In the genomic region with DNA sequence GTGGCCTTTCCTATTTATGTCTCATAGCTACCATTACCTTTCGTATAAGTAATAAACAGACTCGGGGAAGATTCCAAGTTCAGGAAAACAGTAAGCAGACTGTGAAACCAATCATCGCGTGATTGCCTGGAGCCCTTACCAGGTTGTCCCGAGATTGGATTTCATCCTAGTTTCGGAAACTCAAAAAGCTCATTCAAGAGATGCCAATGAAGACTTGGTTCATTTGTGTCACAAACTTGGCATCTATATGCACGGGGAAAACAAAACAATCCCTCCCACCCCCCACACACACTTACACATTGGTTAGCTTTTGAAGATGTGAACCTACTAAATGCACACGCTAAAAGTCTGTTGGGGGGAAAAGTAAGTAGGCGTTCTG, we compare ENCODE assay signal across 8 mouse cellular contexts. TPM values are rescaled to one million over a fixed set of nuclear protein-coding genes. Genes with fewer than 3 reads are reported as not detected.
A peak's percentile ranks its signal among the peaks of the same experiment; 100 is the strongest.
DNase-seq lines count a peak whose midpoint lies in the region; ATAC-seq and TF ChIP-seq lines count a peak whose summit lies in the region.

No protein-coding gene starts in this region.

- H3K4me3 ChIP-seq in thymus, adult 2 months (ENCODE audit: control insufficient read depth, insufficient read depth, low read length): no peak overlapping the region; the same call in 1 of the 2 replicates
- peak overlapping the region; percentile 95 for H3K4me3 ChIP-seq in liver, embryonic 11.5 days (ENCODE audit: low read depth, low read length)

- H3K9me3 ChIP-seq in liver, embryonic 11.5 days (ENCODE audit: control insufficient read depth, low read length): no peaks in the 10 kb centered on the region

- peak overlapping the region; percentile 87 for H3K4me2 ChIP-seq in liver, embryonic 11.5 days

- TF ChIP-seq CTCF in thymus, adult 2 months (IDR thresholded peaks at IDR 0.05; ENCODE audit: borderline replicate concordance, control insufficient read depth, extremely low read depth, insufficient read depth, low read length, poor library complexity): no peak

- no peak for ATAC-seq in liver, embryonic 11.5 days (replicated peaks; ENCODE audit: low FRiP score)
- ATAC-seq in cerebellum, adult (ENCODE audit: insufficient number of reproducible peaks, low FRiP score, low TSS enrichment): no peak
- ATAC-seq in granulocyte monocyte progenitor cell, adult 5-6 weeks (replicated peaks; ENCODE audit: poor library complexity, severe bottlenecking): no peak

- TF ChIP-seq POLR2A in thymus, adult 2 months (IDR thresholded peaks at IDR 0.05; ENCODE audit: control insufficient read depth, extremely low read depth, insufficient read depth, low read length, poor library complexity): no peak

- H3K36me3 ChIP-seq in thymus, adult 2 months (ENCODE audit: control insufficient read depth, insufficient read depth, low read length): peaks cover 35% of the 10 kb centered on the region
- peaks cover 28% of the 10 kb centered on the region for H3K36me3 ChIP-seq in liver, embryonic 11.5 days (ENCODE audit: control insufficient read depth, insufficient read depth, low read length)

- peak; percentile 30 for DNase-seq in embryo, embryonic 11 days
- no peak for DNase-seq in embryo, embryonic 9.5 days (ENCODE audit: extremely low spot score)
- DNase-seq in thymus, adult 2 months: no peak
- DNase-seq in thymus, adult 18-20 months: no peak
- peak; percentile 43 for DNase-seq in liver, embryonic 11.5 days (ENCODE audit: low spot score)
- DNase-seq in adrenal gland, adult 18-20 months (ENCODE audit: low spot score in 2 of 2): no peak

- peaks cover 7% of the 10 kb centered on the region for H3K4me1 ChIP-seq in thymus, adult 2 months (replicated peaks; ENCODE audit: control insufficient read depth, insufficient read depth, low read length)
- peaks cover 11% of the 10 kb centered on the region for H3K4me1 ChIP-seq in liver, embryonic 11.5 days (replicated peaks; ENCODE audit: control insufficient read depth, insufficient read depth, low read length)

- 4% methylated on average over 9 of the region's 9 CpGs for WGBS in thymus, adult 2 months
- WGBS in liver, embryonic 11.5 days: 13% methylated on average over 9 of the region's 9 CpGs

- H3K27ac ChIP-seq in thymus, adult 2 months (ENCODE audit: control insufficient read depth, insufficient read depth, low read length): peak overlapping the region; percentile 0; the same call in 1 of the 2 replicates
- peak overlapping the region; percentile 78 for H3K27ac ChIP-seq in liver, embryonic 11.5 days (ENCODE audit: low read depth, low read length)

- H3K9ac ChIP-seq in liver, embryonic 11.5 days (ENCODE audit: low read depth, low read length): peak overlapping the region; percentile 89

- no peaks in the 10 kb centered on the region for H3K27me3 ChIP-seq in thymus, adult 2 months (ENCODE audit: control insufficient read depth, insufficient read depth, low read length)
- no peaks in the 10 kb centered on the region for H3K27me3 ChIP-seq in liver, embryonic 11.5 days (replicated peaks; ENCODE audit: control insufficient read depth, insufficient read depth, low read length)

RNA-seq across cellular contexts. Expression of gene Ddx55, which starts 0.6 kb away (rescaled TPM):
- polyA plus RNA-seq in thymus, adult 2 months (2012; rRNA removed): 33.2 and 38.5 TPM in 2 replicates
- 18.9 and 19.6 TPM in 2 replicates for polyA plus RNA-seq in liver, embryonic 11.5 days (2014; fragmentation: Nextera tagmentation; extraction: Ambion mirVana)
- total RNA-seq in adrenal gland, adult 18-20 months (2021): 10 to 100 TPM; 13.2 to 15.3 TPM
- 14.5 and 19.8 TPM in 2 replicates for total RNA-seq in granulocyte monocyte progenitor cell, adult 5-6 weeks (2014; fragmentation: Nextera tagmentation)
- 8.4 and 10.6 TPM in 2 replicates for total RNA-seq in granulocyte monocyte progenitor cell, adult 5-6 weeks (2017)

RNA-seq across cellular contexts. Expression of gene Tmed2, which starts 11.6 kb away (rescaled TPM):
- 134 and 198 TPM in 2 replicates for polyA plus RNA-seq in thymus, adult 2 months (2012; rRNA removed)
- 521 and 566 TPM in 2 replicates for polyA plus RNA-seq in liver, embryonic 11.5 days (2014; fragmentation: Nextera tagmentation; extraction: Ambion mirVana)
- 100 to 1,000 TPM; 214 to 218 TPM for total RNA-seq in adrenal gland, adult 18-20 months (2021)
- total RNA-seq in granulocyte monocyte progenitor cell, adult 5-6 weeks (2014; fragmentation: Nextera tagmentation): 512 and 560 TPM in 2 replicates
- 584 and 1,053 TPM in 2 replicates for total RNA-seq in granulocyte monocyte progenitor cell, adult 5-6 weeks (2017)

RNA-seq across cellular contexts. Expression of gene Rilpl1, which starts 20.9 kb away (rescaled TPM):
- 3.6 and 9.5 TPM in 2 replicates for polyA plus RNA-seq in thymus, adult 2 months (2012; rRNA removed)
- polyA plus RNA-seq in liver, embryonic 11.5 days (2014; fragmentation: Nextera tagmentation; extraction: Ambion mirVana): 9.8 and 10.6 TPM in 2 replicates
- 10 to 100 TPM; 13.1 to 17.6 TPM for total RNA-seq in adrenal gland, adult 18-20 months (2021)
- total RNA-seq in granulocyte monocyte progenitor cell, adult 5-6 weeks (2014; fragmentation: Nextera tagmentation): 1.3 TPM in 1 of 2 replicates, not detected in the other
- not detected in 2 replicates for total RNA-seq in granulocyte monocyte progenitor cell, adult 5-6 weeks (2017)

RNA-seq across cellular contexts. Expression of gene Eif2b1, which starts 26.8 kb away (rescaled TPM):
- polyA plus RNA-seq in thymus, adult 2 months (2012; rRNA removed): 25.2 and 25.4 TPM in 2 replicates
- 119 and 123 TPM in 2 replicates for polyA plus RNA-seq in liver, embryonic 11.5 days (2014; fragmentation: Nextera tagmentation; extraction: Ambion mirVana)
- 10 to 100 TPM; 40.0 to 45.5 TPM for total RNA-seq in adrenal gland, adult 18-20 months (2021)
- total RNA-seq in granulocyte monocyte progenitor cell, adult 5-6 weeks (2014; fragmentation: Nextera tagmentation): 49.6 and 52.0 TPM in 2 replicates
- 39.5 and 50.9 TPM in 2 replicates for total RNA-seq in granulocyte monocyte progenitor cell, adult 5-6 weeks (2017)

RNA-seq across cellular contexts. Expression of gene Gtf2h3, which starts 26.9 kb away (rescaled TPM):
- polyA plus RNA-seq in thymus, adult 2 months (2012; rRNA removed): 55.7 and 57.6 TPM in 2 replicates
- polyA plus RNA-seq in liver, embryonic 11.5 days (2014; fragmentation: Nextera tagmentation; extraction: Ambion mirVana): 69.7 and 69.9 TPM in 2 replicates
- total RNA-seq in adrenal gland, adult 18-20 months (2021): 10 to 100 TPM; 32.2 to 36.2 TPM
- total RNA-seq in granulocyte monocyte progenitor cell, adult 5-6 weeks (2014; fragmentation: Nextera tagmentation): 4.5 and 27.1 TPM in 2 replicates
- 14.7 and 21.5 TPM in 2 replicates for total RNA-seq in granulocyte monocyte progenitor cell, adult 5-6 weeks (2017)

Comparison
In these comparisons a context has a peak if more than half of its experiments do, and no peak if none do; other contexts are left out.
1. DNase-seq: peak in embryo, embryonic 11 days (single experiment) and liver, embryonic 11.5 days (single experiment); none in embryo, embryonic 9.5 days (single experiment), thymus, adult 2 months (single experiment), thymus, adult 18-20 months (0 of 2) and adrenal gland, adult 18-20 months (0 of 2).
2. RNA of gene Rilpl1, which starts 20.9 kb away (total RNA-seq): 13.1 to 17.6 TPM in adrenal gland, adult 18-20 months; 1.3 TPM in granulocyte monocyte progenitor cell, adult 5-6 weeks; every median in the first group is over 4 times any median in the second.